Mouse (Mus musculus) neural tube, embryonic 15.5 days (tissue): ENCODE results near the gene Lrmda. TPM values are rescaled to one million over a fixed set of nuclear protein-coding genes. Genes with fewer than 3 reads are reported as not detected.

Source experiments
- ATAC-seq: fragments of 200-750 bp; cut with Nextera tagmentation; 2 replicates; pipeline ENCODE4 v1.8.0; 2017; ENCODE audit warnings: mild to moderate bottlenecking, moderate TSS enrichment, moderate library complexity; ENCODE audit not compliant: low FRiP score
- H3K27ac ChIP-seq: fragments of 300-500 bp; sonication (generic); replicated peaks from 2 replicates; pipeline ENCODE4 v1.5.1; 2015; ENCODE audit warnings: mild to moderate bottlenecking, inconsistent platforms
- H3K27me3 ChIP-seq: fragments of 300-500 bp; sonication (generic); replicated peaks from 2 replicates; pipeline ENCODE4 v1.6.1; 2015; ENCODE audit warnings: inconsistent platforms
- H3K36me3 ChIP-seq: fragments of 300-500 bp; sonication (generic); 2 replicates; pipeline ENCODE4 v1.6.1; 2015; ENCODE audit warnings: inconsistent platforms
- H3K4me1 ChIP-seq: fragments of 300-500 bp; sonication (generic); 2 replicates; pipeline ENCODE4 v1.6.1; 2015; ENCODE audit warnings: inconsistent platforms
- H3K4me2 ChIP-seq: fragments of 300-500 bp; sonication (generic); 2 replicates; pipeline ENCODE4 v1.6.1; 2015; ENCODE audit warnings: inconsistent platforms, mild to moderate bottlenecking, moderate library complexity
- H3K4me3 ChIP-seq: fragments of 300-500 bp; sonication (generic); replicated peaks from 2 replicates; pipeline ENCODE4 v1.5.1; 2015; ENCODE audit warnings: mild to moderate bottlenecking, inconsistent platforms
- H3K9ac ChIP-seq: fragments of 300-500 bp; sonication (generic); replicated peaks from 2 replicates; pipeline ENCODE4 v1.6.1; 2015; ENCODE audit warnings: mild to moderate bottlenecking, inconsistent platforms
- H3K9me3 ChIP-seq: fragments of 300-500 bp; sonication (generic); replicated peaks from 2 replicates; pipeline ENCODE4 v1.6.1; 2016; ENCODE audit warnings: inconsistent platforms
- WGBS: fragments of 180-500 bp; shearing (Covaris S2); methylation state at CpG from one replicate; pipeline ENCODE4 v1.1.7; 2015; ENCODE audit warnings: mixed read lengths; 5-methylcytosine and 5-hydroxymethylcytosine counted together
- polyA plus RNA-seq: library from polyadenylated mRNA; unstranded; fragments of >200 nt; fragmentation: Nextera tagmentation; extraction: Ambion mirVana; gene quantifications from 2 replicates; pipeline ENCODE4 v1.2.1, GENCODE M21; 2015

Gene Lrmda
- polyA plus RNA-seq = 0.49 and 0.68 TPM in 2 replicates

DNA sequence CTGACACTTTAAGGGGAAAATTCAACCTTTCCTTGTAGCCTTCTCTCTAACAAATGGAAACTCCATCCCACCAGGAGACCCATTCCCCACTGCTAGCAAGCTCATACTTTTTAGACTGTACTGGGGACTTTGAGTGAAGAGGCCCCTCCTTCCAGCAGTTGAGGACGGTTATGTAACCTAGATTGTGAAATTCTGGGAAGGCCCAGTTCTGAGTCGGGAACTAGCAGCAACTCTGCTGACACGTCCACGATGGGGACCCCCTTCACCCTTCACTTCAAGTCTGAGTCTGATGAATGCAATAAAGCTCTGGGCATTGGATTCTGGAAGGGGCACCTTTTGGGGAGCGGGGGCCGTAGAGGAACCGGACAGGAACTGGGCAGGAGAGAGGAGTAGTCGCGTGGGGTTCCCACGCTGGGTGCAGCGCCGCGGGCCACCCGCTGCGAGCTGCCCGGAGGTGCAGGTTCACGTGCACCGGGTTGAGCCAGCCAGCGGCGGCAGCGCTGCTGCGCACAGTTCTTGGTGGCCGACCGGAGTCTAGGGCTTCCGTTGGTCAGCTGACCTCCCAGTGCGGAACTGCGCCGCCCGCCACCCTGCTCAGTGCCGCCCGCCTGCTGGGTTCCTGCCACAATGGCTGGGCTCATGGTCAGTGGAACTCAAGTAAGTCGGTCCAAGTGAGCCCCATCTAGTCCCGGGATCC, at the start of gene Lrmda:
Gene Lrmda (plus strand): TSS at position 461 of the 697 bp plus-strand sequence.
- H3K4me3 ChIP-seq = peak within 1 kb of the TSS; percentile 35
- no peaks in the 10 kb centered on the region for H3K9me3 ChIP-seq
- peaks cover 18% of the 10 kb centered on the region for H3K4me1 ChIP-seq
- ATAC-seq = no peak
- H3K27me3 ChIP-seq = peaks cover 16% of the 10 kb centered on the region; the same call in 1 of the 2 replicates
- H3K36me3 ChIP-seq = no peaks in the 10 kb centered on the region
- peak within 1 kb of the TSS; percentile 34; the same call in 1 of the 2 replicates for H3K9ac ChIP-seq
- no peak within 1 kb of the TSS for H3K27ac ChIP-seq
- 4% methylated on average over 33 of the region's 33 CpGs for WGBS
- peak within 1 kb of the TSS; percentile 72 for H3K4me2 ChIP-seq

DNA sequence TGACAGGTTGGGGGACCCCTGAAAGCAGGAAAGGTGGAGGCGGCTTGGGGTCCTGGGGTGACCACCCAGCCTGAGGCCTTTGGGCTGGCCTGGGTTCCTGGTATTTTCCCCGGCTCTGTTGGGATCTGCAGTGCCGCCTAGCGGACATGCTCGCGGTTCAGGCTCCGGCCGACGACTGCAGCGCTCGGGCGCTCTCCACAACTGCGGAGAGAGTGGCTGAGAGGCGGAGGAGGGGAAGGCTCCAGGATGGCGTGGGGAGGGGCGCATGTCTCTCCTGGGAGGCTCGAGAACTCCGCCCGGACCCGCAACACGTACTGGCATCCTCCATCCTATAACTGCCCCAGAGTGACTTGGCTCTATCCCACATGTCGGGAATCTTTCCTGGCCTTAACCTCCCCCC, 38.0 kb upstream of the Lrmda start:
- 0 out of 2 replicates have a peak overlapping the region, but pooled peaks have one; percentile 18 for H3K4me3 ChIP-seq
- no peaks in the 10 kb centered on the region for H3K9me3 ChIP-seq
- ATAC-seq = peak; percentile 71
- H3K4me2 ChIP-seq = peak overlapping the region; percentile 65
- H3K27me3 ChIP-seq = no peaks in the 10 kb centered on the region
- H3K36me3 ChIP-seq = no peaks in the 10 kb centered on the region
- no peak overlapping the region for H3K9ac ChIP-seq
- under 1% methylated on average over 21 of the region's 22 CpGs for WGBS
- peaks cover 43% of the 10 kb centered on the region for H3K4me1 ChIP-seq
- 0 out of 2 replicates have a peak overlapping the region, but pooled peaks have one; percentile 58 for H3K27ac ChIP-seq

DNA sequence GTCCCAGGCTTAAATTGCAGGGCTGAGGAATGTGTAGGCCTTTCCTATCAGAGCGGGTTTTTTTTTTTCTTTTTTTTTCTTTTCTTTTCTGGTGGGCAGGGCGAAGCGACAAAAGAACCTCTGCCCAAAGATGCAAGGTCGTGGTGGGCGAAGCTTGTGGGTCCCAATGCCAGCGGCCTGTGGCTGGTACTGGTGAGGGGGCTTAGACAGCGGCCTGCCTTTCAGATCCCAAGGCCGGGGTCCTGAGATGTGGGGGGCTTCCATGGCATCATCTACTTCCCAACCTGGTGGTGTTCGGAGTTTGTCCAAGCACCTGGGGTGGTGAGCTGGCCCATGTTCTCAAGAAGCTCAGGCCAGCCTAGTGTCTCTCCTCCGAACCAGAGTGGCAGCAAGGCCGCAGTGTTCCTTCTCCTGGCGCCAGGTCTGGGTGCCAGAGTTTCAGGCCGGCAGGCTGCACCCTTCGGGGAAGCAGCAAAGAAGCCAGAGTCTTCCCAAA, 37.4 kb upstream of the Lrmda start:
- Histone ChIP-seq H3K9me3 (no peaks in the 10 kb centered on the region), H3K4me1 (peaks cover 50% of the 10 kb centered on the region), H3K27ac (peak overlapping the region; percentile 78), H3K9ac (peak overlapping the region; percentile 53), H3K4me2 (peak overlapping the region; percentile 65), H3K4me3 (peak overlapping the region; percentile 41), H3K27me3 (no peaks in the 10 kb centered on the region), H3K36me3 (no peaks in the 10 kb centered on the region)
- 13% methylated on average over 14 of the region's 14 CpGs for WGBS
- no peak for ATAC-seq

DNA sequence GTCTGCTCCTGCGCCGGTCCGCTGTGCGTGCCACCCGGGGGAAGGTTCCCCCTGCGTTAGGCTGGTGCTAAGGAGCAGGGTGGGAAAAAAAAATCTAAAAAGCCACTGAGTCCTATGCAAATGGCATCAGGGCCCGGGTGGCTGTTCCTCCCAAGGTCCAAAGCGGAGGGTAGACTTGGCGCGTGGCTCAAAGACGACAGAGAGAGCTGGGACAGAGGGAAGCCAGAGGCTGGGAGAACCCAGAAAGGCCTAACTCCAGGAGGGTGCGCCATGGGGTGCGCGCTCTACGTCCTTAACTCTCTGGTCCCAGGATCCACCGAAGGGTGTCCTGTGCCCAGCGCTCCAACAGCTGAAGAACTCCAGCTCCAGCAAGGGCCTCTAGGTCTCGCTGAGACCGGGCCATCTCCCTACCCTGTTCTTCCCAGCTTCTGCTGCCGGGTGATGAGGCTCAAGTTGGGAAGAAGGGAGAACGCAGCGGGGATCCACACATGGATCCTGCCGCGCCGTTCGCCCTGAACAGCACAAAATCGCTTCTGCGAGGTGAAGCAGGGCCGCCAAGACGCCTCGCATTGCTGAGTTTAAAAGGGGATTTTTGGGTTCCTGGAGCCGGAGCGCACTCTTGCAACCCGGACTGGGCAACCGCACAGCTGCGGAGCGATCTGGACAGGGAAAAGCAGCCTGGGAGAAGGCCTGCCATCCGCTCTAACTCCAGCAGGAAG, 36.8 kb upstream of the Lrmda start:
- H3K27ac ChIP-seq = peak overlapping the region; percentile 78
- ATAC-seq = no peak
- peaks cover 50% of the 10 kb centered on the region for H3K4me1 ChIP-seq
- peak overlapping the region; percentile 65 for H3K4me2 ChIP-seq
- no peaks in the 10 kb centered on the region for H3K36me3 ChIP-seq
- H3K9me3 ChIP-seq = no peaks in the 10 kb centered on the region
- H3K4me3 ChIP-seq = peak overlapping the region; percentile 41
- 3% methylated on average over 38 of the region's 38 CpGs for WGBS
- peak overlapping the region; percentile 53 for H3K9ac ChIP-seq
- no peaks in the 10 kb centered on the region for H3K27me3 ChIP-seq

DNA sequence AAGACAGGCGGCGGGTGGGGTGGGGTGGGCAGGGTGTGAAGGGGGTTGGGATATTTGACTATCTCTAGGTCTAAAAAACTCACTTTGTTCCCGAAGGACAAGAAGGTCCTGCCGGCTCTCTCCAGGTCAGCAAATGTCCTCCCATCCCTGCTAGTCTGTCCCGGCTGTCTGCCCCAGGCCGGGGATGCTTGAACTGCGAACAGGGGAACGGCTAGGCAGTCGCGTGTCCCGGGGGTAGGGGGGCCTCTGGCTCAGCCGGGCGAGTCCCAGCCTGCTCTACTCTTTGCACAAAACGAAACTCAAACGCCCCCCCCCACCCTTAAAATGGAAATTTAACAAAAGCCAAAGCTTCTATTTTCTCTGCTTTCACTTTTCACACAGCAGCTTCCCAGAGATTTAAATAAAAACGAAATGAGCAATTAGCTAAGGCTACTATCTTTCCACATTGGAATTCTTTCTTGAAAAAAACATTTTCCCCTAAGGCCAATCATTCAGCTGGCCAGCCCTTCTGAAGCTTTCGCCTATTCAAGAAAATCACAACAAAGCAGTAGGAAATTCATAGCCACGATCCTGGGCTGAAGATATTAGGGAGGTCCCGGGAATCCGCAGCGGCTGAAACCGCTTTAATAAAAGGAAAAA, 36.1 kb upstream of the Lrmda start:
- Histone ChIP-seq H3K27me3 (no peaks in the 10 kb centered on the region), H3K27ac (peak overlapping the region; percentile 78), H3K4me2 (peak overlapping the region; percentile 65), H3K36me3 (no peaks in the 10 kb centered on the region), H3K4me1 (peaks cover 50% of the 10 kb centered on the region), H3K9ac (peak overlapping the region; percentile 53), H3K4me3 (peak overlapping the region; percentile 41), H3K9me3 (no peaks in the 10 kb centered on the region)
- WGBS = 5% methylated on average over 22 of the region's 22 CpGs
- ATAC-seq = no peak

DNA sequence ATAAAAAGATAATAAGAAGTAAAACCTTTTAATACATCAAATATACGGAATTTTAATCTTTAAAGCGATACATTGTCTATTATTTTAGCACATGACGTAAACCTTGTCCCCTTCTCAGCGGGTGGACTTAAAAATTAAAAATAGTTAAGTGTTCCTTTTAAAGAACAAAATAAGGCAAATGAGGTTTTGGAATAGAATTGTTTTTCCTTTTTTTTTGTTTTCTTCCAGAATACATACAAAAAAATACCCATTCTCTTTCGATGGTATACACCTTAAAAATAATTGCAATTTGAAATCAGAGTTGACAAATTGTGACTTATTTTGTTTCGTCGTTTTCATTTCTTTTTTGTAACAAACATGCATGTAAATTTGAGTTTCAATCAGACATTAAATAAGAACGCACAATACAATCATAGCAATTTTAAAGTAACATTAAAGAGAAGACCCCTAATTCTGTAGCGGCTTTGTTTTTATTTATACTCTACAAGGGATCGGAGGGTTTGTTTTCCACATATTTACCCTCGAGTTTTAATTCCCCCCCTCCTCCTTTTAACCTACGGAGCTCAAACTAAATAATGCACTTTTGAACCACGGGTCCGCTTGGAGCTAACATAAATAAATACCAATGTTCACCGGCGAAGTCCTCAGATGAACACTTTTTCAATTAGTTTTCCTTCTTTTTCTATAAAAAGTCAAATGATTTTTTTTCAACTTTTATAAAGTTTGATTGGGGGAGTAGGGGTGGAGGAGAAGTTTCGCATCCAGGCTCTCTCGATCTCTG, 35.4 kb upstream of the Lrmda start:
- Histone ChIP-seq H3K9me3 (no peaks in the 10 kb centered on the region), H3K4me2 (peak overlapping the region; percentile 80), H3K4me1 (peaks cover 57% of the 10 kb centered on the region), H3K36me3 (no peaks in the 10 kb centered on the region), H3K27ac (peak overlapping the region; percentile 78), H3K27me3 (no peaks in the 10 kb centered on the region), H3K9ac (peak overlapping the region; percentile 83), H3K4me3 (peak overlapping the region; percentile 85)
- ATAC-seq = no peak
- WGBS = 5% methylated on average over 18 of the region's 18 CpGs

DNA sequence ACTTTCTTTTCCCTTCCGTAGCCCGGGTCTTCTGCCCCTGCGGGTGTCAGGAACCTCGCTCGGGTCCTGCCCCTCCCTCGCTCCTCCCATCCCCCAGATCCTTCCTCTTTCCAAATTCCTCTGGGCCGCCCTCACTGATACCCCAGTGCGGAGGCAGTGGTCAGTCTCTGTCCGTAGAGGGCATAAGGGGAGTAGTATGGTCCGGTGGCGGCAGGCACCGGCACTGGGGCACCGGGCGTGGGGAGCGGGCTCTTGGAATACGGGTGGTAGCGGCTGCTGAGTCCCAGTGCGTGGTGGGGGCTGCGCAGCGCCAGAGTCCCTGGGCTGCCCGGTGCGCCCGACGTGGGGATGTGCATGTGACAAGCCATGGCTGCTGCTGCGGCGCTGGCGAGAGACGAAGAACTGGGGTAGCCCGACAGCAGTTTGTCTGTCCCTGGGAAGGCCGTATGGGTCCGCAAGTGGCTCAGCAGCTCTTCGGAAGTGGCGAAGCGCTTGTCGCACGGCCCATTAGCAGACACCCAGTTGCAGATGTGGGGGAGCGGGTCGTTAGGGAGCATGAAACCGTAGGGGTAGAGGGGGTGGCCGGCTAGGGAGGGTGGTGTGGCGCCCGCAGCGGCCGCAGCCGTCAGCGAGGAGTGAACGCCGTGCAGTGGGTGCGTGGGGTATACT, 34.6 kb upstream of the Lrmda start:
- 1% methylated on average over 48 of the region's 49 CpGs for WGBS
- peak overlapping the region; percentile 80 for H3K4me2 ChIP-seq
- no peak for ATAC-seq
- no peaks in the 10 kb centered on the region for H3K36me3 ChIP-seq
- H3K4me1 ChIP-seq = peaks cover 65% of the 10 kb centered on the region
- 0 out of 2 replicates have a peak, but pooled peaks cover 3% of the 10 kb centered on the region for H3K27me3 ChIP-seq
- H3K9ac ChIP-seq = peak overlapping the region; percentile 83
- H3K4me3 ChIP-seq = peak overlapping the region; percentile 85
- H3K27ac ChIP-seq = peak overlapping the region; percentile 97
- H3K9me3 ChIP-seq = no peaks in the 10 kb centered on the region

DNA sequence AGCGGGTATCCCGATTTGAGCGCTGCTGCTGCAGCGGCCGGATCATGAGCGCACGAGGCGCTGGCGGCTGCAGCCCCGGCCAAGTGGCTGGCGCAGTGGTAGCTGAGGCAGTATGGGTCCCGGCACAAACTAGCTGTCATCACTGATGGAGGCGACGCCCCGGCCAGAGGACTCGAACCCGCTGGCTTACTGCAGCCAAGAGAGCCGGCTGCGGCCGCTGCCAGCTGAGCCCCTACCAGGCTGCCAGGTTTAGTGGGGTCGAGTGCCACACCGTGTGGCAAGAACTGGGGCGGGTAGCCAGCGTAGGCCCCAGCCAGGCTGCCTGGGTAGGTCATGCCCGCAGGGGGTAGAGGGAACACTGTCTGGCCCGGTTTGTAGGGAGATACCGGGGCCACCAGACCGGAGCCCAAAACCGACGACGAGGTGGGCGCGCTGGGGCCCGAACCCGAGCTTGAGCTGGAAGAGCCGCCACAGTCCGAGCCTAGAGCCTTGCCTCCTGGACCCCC, 34.0 kb upstream of the Lrmda start:
- 0 out of 2 replicates have a peak, but pooled peaks cover 3% of the 10 kb centered on the region for H3K27me3 ChIP-seq
- WGBS = under 1% methylated on average over 35 of the region's 37 CpGs
- no peaks in the 10 kb centered on the region for H3K9me3 ChIP-seq
- no peaks in the 10 kb centered on the region for H3K36me3 ChIP-seq
- H3K4me1 ChIP-seq = peaks cover 69% of the 10 kb centered on the region
- peak overlapping the region; percentile 80 for H3K4me2 ChIP-seq
- peak overlapping the region; percentile 97 for H3K27ac ChIP-seq
- ATAC-seq = no peak
- peak overlapping the region; percentile 83 for H3K9ac ChIP-seq
- peak overlapping the region; percentile 85 for H3K4me3 ChIP-seq

DNA sequence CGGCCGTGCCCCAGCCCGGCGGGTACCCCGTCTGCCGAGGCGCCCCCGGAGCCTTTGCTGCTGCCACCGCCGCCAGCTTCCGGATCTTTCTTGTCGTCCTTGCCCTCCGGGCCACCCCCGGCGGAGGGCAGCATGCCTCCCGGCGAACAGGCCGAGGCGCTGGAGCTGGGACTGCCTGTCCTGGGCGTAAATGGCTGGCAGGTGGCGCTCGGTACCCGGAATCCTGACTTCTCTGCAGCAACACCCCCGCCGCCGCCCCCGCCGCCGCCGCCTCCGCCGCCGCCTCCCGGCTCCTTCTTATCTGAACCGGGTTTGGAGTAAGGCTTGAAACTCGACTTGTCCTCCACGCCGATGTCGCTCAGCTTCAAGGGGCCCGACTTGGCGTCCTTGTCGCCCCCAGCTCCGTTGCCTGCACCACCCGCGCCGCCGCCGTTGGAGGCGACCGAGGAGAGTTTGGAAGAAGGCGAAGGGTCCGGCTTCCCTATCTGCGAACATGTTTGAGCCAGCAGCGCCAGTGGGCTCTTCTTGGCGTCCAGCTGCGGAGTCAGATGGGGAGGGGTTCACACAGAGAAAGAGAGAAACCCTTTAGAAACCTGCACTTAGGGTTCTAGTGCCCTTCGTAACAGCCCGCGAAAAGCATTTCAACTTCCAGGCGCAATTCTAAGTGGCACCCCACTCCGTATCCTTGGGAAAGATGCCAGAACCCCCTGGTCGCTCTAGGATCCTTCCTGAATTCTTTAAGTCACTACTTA, 33.4 kb upstream of the Lrmda start:
- 0 out of 2 replicates have a peak, but pooled peaks have one; percentile 18 for ATAC-seq
- H3K4me2 ChIP-seq = peak overlapping the region; percentile 80
- peak overlapping the region; percentile 97 for H3K27ac ChIP-seq
- 0 out of 2 replicates have a peak, but pooled peaks cover 3% of the 10 kb centered on the region for H3K27me3 ChIP-seq
- H3K9ac ChIP-seq = peak overlapping the region; percentile 83
- H3K9me3 ChIP-seq = no peaks in the 10 kb centered on the region
- H3K4me3 ChIP-seq = peak overlapping the region; percentile 85
- whole genome bisulfite sequencing = 1% methylated on average over 61 of the region's 62 CpGs
- H3K36me3 ChIP-seq = no peaks in the 10 kb centered on the region
- H3K4me1 ChIP-seq = peaks cover 74% of the 10 kb centered on the region
